Mouse (Mus musculus): ENCODE data around the gene Phldb2.

Gene Phldb2

DNA sequence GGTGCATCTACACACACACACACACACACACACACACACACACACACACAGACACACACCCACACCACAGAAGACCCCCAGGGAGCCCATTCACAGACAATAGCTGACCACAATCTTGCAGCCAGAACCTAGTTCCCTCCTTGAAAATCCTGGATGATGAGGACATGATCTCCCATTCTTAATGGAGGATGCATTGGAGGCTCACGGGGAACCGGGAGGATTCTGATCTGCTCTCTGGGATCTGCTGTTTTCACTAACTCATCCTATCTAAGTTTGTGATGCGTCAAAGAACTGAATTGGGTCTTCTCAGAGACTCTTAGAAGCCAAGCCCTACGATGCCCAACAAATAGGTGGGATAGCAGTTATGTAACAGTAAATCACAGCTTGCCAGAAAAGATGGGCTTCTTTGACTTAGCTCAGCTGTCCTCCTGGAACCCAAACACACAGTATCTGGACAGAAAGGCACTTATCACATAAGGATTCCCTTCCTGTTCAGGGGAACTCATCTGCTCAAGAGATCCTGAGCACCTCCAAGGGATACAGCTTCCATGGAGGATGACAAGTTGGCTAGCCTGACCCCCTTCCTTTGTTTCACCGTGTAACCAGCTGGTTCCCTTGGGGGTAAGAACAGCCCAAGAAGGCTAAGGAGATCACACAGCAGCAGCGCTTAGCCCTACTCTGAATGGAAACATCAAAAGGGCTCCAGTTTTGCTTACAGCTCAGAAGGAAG, 230.1 kb downstream of the Phldb2 start:
- DNase-seq = no peak

DNA sequence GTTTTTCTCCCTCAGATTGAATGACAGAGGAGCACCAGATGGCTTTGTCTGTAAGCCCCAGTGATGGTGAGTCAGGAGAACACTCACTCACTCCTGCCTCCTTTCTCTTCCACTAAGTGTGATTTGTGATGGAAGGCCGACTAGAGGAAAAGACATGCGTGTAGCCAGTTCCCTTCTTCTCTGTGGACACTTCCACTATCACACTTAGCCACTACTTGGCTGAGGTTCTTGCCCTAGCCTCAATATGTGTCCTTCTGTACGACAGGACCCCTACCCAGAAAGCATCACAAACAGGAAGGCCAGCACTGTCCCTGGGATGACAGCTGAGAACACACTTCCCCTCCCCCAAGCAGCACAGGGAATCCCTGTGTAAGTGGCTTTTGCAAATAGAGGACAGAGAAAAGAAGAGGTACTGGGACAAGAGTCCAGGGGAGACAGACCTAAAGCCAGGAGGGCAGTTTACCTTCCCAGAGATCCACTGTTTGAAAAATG, 230.9 kb downstream of the Phldb2 start:
- DNase-seq = peak; percentile 52

DNA sequence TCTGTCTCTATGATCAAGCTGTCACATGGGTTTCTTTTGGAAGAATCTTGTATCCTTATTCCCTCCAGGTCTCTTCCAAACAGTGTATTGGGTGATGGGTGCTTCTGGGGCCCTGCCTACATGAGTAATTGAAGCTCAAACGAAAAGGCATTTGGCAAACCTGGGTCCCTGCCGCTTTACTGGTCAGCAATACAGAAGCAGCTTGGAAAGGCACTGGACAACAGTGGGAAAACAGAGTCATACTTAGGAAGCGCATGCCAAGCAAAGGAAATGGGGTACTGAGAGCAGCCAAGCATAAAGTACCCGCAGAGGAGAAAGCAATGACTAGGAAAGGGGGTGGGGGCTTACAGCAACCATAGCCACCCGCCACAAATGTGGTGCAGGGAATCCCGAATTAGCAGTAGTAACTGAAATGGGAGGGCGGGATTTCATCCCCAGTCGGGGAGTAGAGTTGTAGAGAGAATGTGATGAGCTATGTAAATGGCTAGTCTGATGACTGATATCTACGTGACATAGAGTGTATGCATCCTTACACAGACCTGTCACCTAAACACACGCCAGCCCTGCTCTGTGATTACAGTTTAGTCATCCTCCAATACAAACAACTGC, 233.3 kb downstream of the Phldb2 start:
- no peak for DNase-seq

DNA sequence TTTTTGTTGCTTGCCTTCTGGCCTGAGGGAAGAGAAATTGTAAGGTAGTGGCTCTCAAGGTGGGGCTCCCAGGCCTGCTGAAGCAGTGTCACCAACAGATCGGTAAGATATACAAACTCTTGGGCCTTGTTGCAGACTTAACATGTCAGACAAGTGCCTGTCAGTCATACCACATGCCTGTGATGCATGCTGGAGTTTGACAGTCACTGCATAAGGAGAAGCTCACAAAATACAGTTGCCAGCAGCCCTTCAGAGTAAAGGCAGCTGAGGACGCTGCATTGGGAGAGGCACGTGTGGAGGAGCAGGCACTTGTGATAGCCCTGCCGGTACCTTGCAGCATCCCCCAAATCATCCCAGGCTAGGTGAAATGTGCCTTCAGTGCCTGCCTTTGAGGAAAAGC, 235.1 kb downstream of the Phldb2 start:
- DNase-seq = no peak

DNA sequence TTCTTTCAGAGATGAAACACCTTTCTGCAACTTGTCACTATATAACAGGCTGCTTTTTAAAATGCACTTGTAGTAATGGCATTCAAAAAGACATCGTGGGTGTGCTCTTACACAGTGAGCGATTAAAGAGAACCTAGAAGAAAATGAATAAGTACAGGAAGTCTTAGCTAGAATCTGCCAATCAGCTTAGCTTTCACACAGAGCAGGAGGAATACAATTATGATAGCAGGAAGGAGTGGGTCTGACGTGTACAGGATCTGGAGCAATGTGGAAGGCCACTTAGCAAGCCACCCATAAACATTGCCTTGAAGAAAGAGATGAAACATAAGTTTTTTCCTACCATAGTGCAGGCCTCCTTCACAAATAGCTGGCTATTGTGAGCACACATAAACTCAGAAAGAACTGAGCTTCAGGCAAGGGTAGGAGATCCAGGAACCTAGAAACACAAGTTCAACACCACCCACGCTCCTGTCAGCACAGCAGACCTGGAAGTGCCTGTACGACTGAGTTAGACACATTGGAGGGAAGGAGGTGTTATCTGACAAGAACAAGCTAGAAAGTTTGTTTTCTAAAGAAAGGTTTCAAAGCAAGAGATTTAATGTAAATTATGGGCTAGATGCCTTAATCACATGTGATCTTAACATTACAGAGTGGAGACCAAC, 238.8 kb downstream of the Phldb2 start:
- DNase-seq = no peak

DNA sequence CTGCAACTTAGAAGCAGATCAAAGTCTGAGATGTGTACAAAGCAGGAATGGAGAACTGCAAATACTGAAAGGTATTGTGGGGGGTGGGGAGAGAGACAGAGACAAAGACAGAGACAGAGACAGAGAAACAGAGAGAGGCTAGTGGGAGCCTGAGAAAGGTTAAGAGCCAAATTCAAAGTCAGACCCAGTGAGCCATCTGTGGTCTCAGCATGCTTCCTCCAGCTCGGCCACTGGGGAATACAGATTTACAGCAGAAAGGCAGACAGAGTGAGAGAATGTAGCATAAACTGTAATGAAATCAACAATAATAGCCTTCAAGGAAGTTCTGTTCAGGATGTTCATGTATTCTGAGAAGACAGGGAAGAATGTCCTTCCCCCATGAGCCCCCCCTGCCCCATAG, 239.5 kb downstream of the Phldb2 start:
- DNase-seq = no peak

DNA sequence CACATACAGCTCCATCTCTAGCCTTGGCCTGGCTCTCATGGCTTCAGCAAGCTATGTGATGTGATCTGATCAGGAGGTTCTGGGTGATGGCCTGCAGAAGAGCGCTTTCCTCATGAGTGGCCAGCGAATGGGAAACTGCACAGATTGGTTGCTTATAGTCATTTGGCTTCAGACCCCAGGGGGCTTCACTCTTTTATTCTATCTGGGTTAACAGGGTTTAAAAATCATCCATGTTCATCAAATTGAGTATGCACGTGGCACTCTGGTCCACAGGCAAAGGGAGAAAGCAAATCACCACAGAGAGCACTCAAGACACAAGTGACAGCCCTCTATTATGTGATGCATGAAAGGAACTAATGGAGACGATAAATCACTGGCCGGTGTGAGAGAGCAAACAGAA, 240.1 kb downstream of the Phldb2 start:
- DNase-seq = no peak

DNA sequence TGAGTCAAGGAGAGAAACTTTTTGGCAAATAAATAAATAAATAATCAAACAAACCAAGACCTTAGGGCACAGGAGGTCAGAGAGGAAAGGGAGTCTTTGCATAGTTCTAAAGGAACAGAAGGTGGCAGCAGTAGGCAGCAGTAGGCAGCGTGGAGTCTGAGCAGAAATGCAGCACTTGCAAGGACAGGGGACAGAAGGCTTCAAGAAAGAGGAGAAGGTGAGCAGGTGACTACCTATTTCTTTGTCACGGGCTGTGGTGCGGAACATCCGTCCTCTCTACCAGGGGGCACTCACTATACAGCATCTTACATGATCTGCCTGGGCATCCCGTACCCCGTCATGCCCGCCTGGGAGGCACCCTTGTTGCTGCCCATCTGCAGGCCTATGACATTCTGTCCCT, 242.1 kb downstream of the Phldb2 start:
- no peak for DNase-seq

DNA sequence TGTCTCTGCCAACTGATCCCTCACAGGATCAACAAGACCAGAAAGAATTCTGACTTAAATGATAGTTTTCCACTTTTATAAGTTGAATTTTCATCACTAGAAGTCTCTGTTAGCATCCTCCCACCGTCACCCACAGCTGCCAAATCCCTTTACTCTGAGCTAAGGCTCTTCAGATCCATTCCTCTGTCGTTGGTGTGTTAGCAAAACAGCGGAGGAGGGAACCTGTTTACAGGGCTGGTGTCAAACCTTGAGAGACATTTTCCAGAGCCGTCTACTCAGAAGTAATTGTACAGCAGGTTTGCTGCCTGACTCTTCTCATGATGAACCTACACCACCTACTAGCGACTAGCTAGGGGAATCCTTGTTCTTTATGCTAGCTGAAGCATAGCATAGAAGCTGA, 254.1 kb downstream of the Phldb2 start:
- no peak for DNase-seq

DNA sequence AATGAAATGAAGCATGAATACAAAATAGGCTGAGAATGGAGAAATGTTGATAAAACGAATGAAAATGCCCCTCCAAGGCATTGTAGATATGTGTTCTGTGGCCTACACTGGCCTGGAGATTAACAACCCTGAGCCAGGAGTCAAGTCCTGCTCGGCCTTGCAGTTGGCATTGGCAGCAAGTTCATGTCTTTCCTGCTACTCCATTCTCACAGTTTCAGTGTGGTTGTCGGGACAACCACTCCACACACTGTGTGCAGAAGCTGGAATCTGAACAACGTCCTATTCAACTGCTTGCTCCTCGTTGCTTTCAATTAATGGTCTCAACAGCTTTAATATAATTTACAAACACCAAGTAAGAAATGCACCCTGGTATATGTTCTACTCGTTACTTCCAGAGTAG, 255.4 kb downstream of the Phldb2 start:
- DNase-seq = no peak

Data from layer of hippocampus, adult 9-11 months (tissue).